Mouse (Mus musculus): ENCODE results near the gene Zfp422. TPM values are rescaled to one million over a fixed set of nuclear protein-coding genes. Genes with fewer than 3 reads are reported as not detected.
"Not testable (repeated sequence)": the region's sequence is repeated elsewhere in the genome, so short reads cannot be mapped to it uniquely, and the experiment has no call there.

Zfp422 gene
- total and polyA plus RNA-seq, 3 experiments: 13.1 to 19.2 (median 14.8) TPM

GRCm38 (mm10) chr6:116628095-116628494, 704 bp downstream of the Zfp422 start:
- peak overlapping the region; percentile 88 for H3K27ac ChIP-seq
- H3K27me3 ChIP-seq (ENCODE audit: control insufficient read depth, insufficient read depth, low read length): no peaks in the 10 kb centered on the region
- no peak for DNase-seq
- intact Hi-C loops (cut with DNase I): no loop called here
- peak overlapping the region; percentile 95 for H3K9ac ChIP-seq (ENCODE audit: low read depth, low read length)
- TF ChIP-seq EP300 (IDR thresholded peaks at IDR 0.05; ENCODE audit: insufficient read depth, low read depth, low read length): no peak
- no peak for TF ChIP-seq POLR2A (IDR thresholded peaks at IDR 0.05; ENCODE audit: insufficient read depth, low read depth, low read length)
- TF ChIP-seq CTCF (IDR thresholded peaks at IDR 0.05): no peak
- H3K36me3 ChIP-seq (ENCODE audit: control insufficient read depth, insufficient read depth, low read length): peaks cover 3% of the 10 kb centered on the region; the same call in 1 of the 2 replicates
- H3K4me3 ChIP-seq: peak overlapping the region; percentile 82
- H3K79me2 ChIP-seq (replicated peaks; ENCODE audit: control insufficient read depth, insufficient read depth, low read length): no peaks in the 10 kb centered on the region
- 14% methylated on average over 9 of the region's 9 CpGs for WGBS
- peaks cover 3% of the 10 kb centered on the region for H3K4me1 ChIP-seq (ENCODE audit: control insufficient read depth, insufficient read depth, low read length)

- H3K27me3 ChIP-seq (ENCODE audit: control insufficient read depth, insufficient read depth, low read length); H3K36me3 ChIP-seq (ENCODE audit: control insufficient read depth, insufficient read depth, low read length); DNase-seq; H3K79me2 ChIP-seq (replicated peaks; ENCODE audit: control insufficient read depth, insufficient read depth, low read length); H3K4me1 ChIP-seq (ENCODE audit: control insufficient read depth, insufficient read depth, low read length); H3K9ac ChIP-seq (ENCODE audit: low read depth, low read length); intact Hi-C loops (cut with DNase I); H3K27ac ChIP-seq; H3K4me3 ChIP-seq: not testable (repeated sequence)
- 95% methylated on average over 9 of the region's 9 CpGs for WGBS
These were observed 2.4 kb downstream of the Zfp422 start for GRCm38 (mm10) chr6:116626417-116626816.

GRCm38 (mm10) chr6:116621318-116622023, 7.3 kb downstream of the Zfp422 start:
- Histone ChIP-seq H3K4me1 (ENCODE audit: control insufficient read depth, insufficient read depth, low read length) (peaks cover 2% of the 10 kb centered on the region; the same call in 1 of the 2 replicates), H3K36me3 (ENCODE audit: control insufficient read depth, insufficient read depth, low read length) (no peaks in the 10 kb centered on the region), H3K79me2 (replicated peaks; ENCODE audit: control insufficient read depth, insufficient read depth, low read length) (no peaks in the 10 kb centered on the region), H3K27me3 (ENCODE audit: control insufficient read depth, insufficient read depth, low read length) (no peaks in the 10 kb centered on the region), H3K4me3 (no peak overlapping the region), H3K9ac (ENCODE audit: low read depth, low read length) (no peak overlapping the region), H3K27ac (no peak overlapping the region)
- no peak for TF ChIP-seq POLR2A (IDR thresholded peaks at IDR 0.05; ENCODE audit: insufficient read depth, low read depth, low read length)
- no peak for TF ChIP-seq EP300 (IDR thresholded peaks at IDR 0.05; ENCODE audit: insufficient read depth, low read depth, low read length)
- TF ChIP-seq CTCF (IDR thresholded peaks at IDR 0.05): no peak
- 51% methylated on average over 8 of the region's 8 CpGs for WGBS
- no peak for DNase-seq
- intact Hi-C loops (cut with DNase I): no loop called here

- no peak overlapping the region for H3K27ac ChIP-seq
- no peaks in the 10 kb centered on the region for H3K36me3 ChIP-seq (ENCODE audit: control insufficient read depth, insufficient read depth, low read length)
- DNase-seq: no peak
- no peak overlapping the region for H3K9ac ChIP-seq (ENCODE audit: low read depth, low read length)
- no peaks in the 10 kb centered on the region for H3K27me3 ChIP-seq (ENCODE audit: control insufficient read depth, insufficient read depth, low read length)
- intact Hi-C loops (cut with DNase I): loop anchor here (2.0 to 5.0 kb wide), 3 partner anchors 34 to 149 kb away; partner anchors contain the start of gene Depp1
- peaks cover 5% of the 10 kb centered on the region for H3K4me1 ChIP-seq (ENCODE audit: control insufficient read depth, insufficient read depth, low read length)
- H3K4me3 ChIP-seq: no peak overlapping the region
- no peaks in the 10 kb centered on the region for H3K79me2 ChIP-seq (replicated peaks; ENCODE audit: control insufficient read depth, insufficient read depth, low read length)
- no peak for TF ChIP-seq EP300 (IDR thresholded peaks at IDR 0.05; ENCODE audit: insufficient read depth, low read depth, low read length)
- no peak for TF ChIP-seq POLR2A (IDR thresholded peaks at IDR 0.05; ENCODE audit: insufficient read depth, low read depth, low read length)
- peak; percentile 72 for TF ChIP-seq CTCF (IDR thresholded peaks at IDR 0.05)
These were observed 10.7 kb downstream of the Zfp422 start for GRCm38 (mm10) chr6:116618073-116618472.

GRCm38 (mm10) chr6:116615719-116616118, 13.1 kb downstream of the Zfp422 start:
- intact Hi-C loops (cut with DNase I): loop anchor here (5.0 kb wide), 2 partner anchors 37 to 152 kb away; partner anchors contain the start of gene Depp1
- H3K4me3 ChIP-seq: no peak overlapping the region
- TF ChIP-seq POLR2A (IDR thresholded peaks at IDR 0.05; ENCODE audit: insufficient read depth, low read depth, low read length): no peak
- peak; percentile 87; the same call in 1 of the 2 replicates for TF ChIP-seq EP300 (IDR thresholded peaks at IDR 0.05; ENCODE audit: insufficient read depth, low read depth, low read length)
- peak; percentile 48 for TF ChIP-seq CTCF (IDR thresholded peaks at IDR 0.05)
- peaks cover 3% of the 10 kb centered on the region; the same call in 1 of the 2 replicates for H3K4me1 ChIP-seq (ENCODE audit: control insufficient read depth, insufficient read depth, low read length)
- H3K9ac ChIP-seq (ENCODE audit: low read depth, low read length): no peak overlapping the region
- peak overlapping the region; percentile 36; the same call in 1 of the 2 replicates for H3K27ac ChIP-seq
- no peaks in the 10 kb centered on the region for H3K27me3 ChIP-seq (ENCODE audit: control insufficient read depth, insufficient read depth, low read length)
- WGBS: 42% methylated on average over 2 of the region's 2 CpGs
- peak; percentile 56 to 79 for DNase-seq
- no peaks in the 10 kb centered on the region for H3K36me3 ChIP-seq (ENCODE audit: control insufficient read depth, insufficient read depth, low read length)
- no peaks in the 10 kb centered on the region for H3K79me2 ChIP-seq (replicated peaks; ENCODE audit: control insufficient read depth, insufficient read depth, low read length)

- WGBS: 39% methylated on average over 4 of the region's 4 CpGs
- H3K36me3 ChIP-seq (ENCODE audit: control insufficient read depth, insufficient read depth, low read length): no peaks in the 10 kb centered on the region
- TF ChIP-seq CTCF (IDR thresholded peaks at IDR 0.05) (peak; percentile 38), EP300 (IDR thresholded peaks at IDR 0.05; ENCODE audit: insufficient read depth, low read depth, low read length) (no peak)
- DNase-seq: no peak
- no peak overlapping the region for H3K9ac ChIP-seq (ENCODE audit: low read depth, low read length)
- no peaks in the 10 kb centered on the region for H3K79me2 ChIP-seq (replicated peaks; ENCODE audit: control insufficient read depth, insufficient read depth, low read length)
- no peaks in the 10 kb centered on the region for H3K27me3 ChIP-seq (ENCODE audit: control insufficient read depth, insufficient read depth, low read length)
- no peaks in the 10 kb centered on the region for H3K4me1 ChIP-seq (ENCODE audit: control insufficient read depth, insufficient read depth, low read length)
- H3K27ac ChIP-seq: no peak overlapping the region
- no peak overlapping the region for H3K4me3 ChIP-seq
- intact Hi-C loops (cut with DNase I): no loop called here
These were observed 21.6 kb downstream of the Zfp422 start for GRCm38 (mm10) chr6:116607230-116607629.

- H3K27me3 ChIP-seq (ENCODE audit: control insufficient read depth, insufficient read depth, low read length); intact Hi-C loops (cut with DNase I); H3K4me3 ChIP-seq; H3K36me3 ChIP-seq (ENCODE audit: control insufficient read depth, insufficient read depth, low read length); H3K4me1 ChIP-seq (ENCODE audit: control insufficient read depth, insufficient read depth, low read length); H3K79me2 ChIP-seq (replicated peaks; ENCODE audit: control insufficient read depth, insufficient read depth, low read length); H3K27ac ChIP-seq; H3K9ac ChIP-seq (ENCODE audit: low read depth, low read length); DNase-seq: not testable (repeated sequence)
These were observed 27.8 kb downstream of the Zfp422 start for GRCm38 (mm10) chr6:116600969-116601368.

Measured in heart, adult 2 months (tissue).